Mouse (Mus musculus): Measurements from ENCODE around the gene Tspyl3. TPM values are rescaled to one million over a fixed set of nuclear protein-coding genes. Genes with fewer than 3 reads are reported as not detected.

Tspyl3 gene
- polyA plus RNA-seq, 1 experiment from 2014 or later: 9.7 TPM

- DNase-seq (ENCODE audit: low spot score): no peak
- Histone ChIP-seq H3K9me3 (no peaks in the 10 kb centered on the region), H3K27me3 (ENCODE audit: insufficient read depth, poor library complexity, severe bottlenecking) (no peaks in the 10 kb centered on the region), H3K4me3 (no peak overlapping the region), H3K27ac (no peak overlapping the region), H3K4me1 (replicated peaks) (no peaks in the 10 kb centered on the region), H3K36me3 (peaks cover 100% of the 10 kb centered on the region)
- 95% methylated on average over 2 of the region's 2 CpGs for WGBS
These were observed 37.4 kb downstream of the Tspyl3 start for GRCm38 (mm10) chr2:153187848-153188247.

GRCm38 (mm10) chr2:153186176-153186591 is 39.1 kb downstream of the Tspyl3 start:
- Histone ChIP-seq H3K27me3 (ENCODE audit: insufficient read depth, poor library complexity, severe bottlenecking) (no peaks in the 10 kb centered on the region), H3K27ac (no peak overlapping the region), H3K36me3 (peaks cover 100% of the 10 kb centered on the region), H3K9me3 (no peaks in the 10 kb centered on the region), H3K4me1 (replicated peaks) (no peaks in the 10 kb centered on the region), H3K4me3 (no peak overlapping the region)
- whole genome bisulfite sequencing: 92% methylated on average over 2 of the region's 2 CpGs
- DNase-seq (ENCODE audit: low spot score): no peak

- Histone ChIP-seq H3K9me3 (no peaks in the 10 kb centered on the region), H3K27me3 (ENCODE audit: insufficient read depth, poor library complexity, severe bottlenecking) (no peaks in the 10 kb centered on the region), H3K4me1 (replicated peaks) (peaks cover 6% of the 10 kb centered on the region; the same call in 1 of the 2 replicates), H3K4me3 (no peak overlapping the region), H3K27ac (no peak overlapping the region), H3K36me3 (peaks cover 66% of the 10 kb centered on the region)
- DNase-seq (ENCODE audit: low spot score): no peak
- 90% methylated on average over 3 of the region's 3 CpGs for WGBS
These were observed 45.3 kb downstream of the Tspyl3 start for GRCm38 (mm10) chr2:153179961-153180360.

- Histone ChIP-seq H3K4me1 (replicated peaks) (peaks cover 6% of the 10 kb centered on the region; the same call in 1 of the 2 replicates), H3K27ac (no peak overlapping the region), H3K36me3 (peaks cover 59% of the 10 kb centered on the region), H3K4me3 (no peak overlapping the region), H3K9me3 (no peaks in the 10 kb centered on the region), H3K27me3 (ENCODE audit: insufficient read depth, poor library complexity, severe bottlenecking) (no peaks in the 10 kb centered on the region)
- WGBS: 86% methylated on average over 10 of the region's 10 CpGs
- no peak for DNase-seq (ENCODE audit: low spot score)
These were observed 45.9 kb downstream of the Tspyl3 start for GRCm38 (mm10) chr2:153179126-153179860.

GRCm38 (mm10) chr2:153177188-153177587 is 48.1 kb downstream of the Tspyl3 start:
- Histone ChIP-seq H3K9me3 (no peaks in the 10 kb centered on the region), H3K36me3 (peaks cover 38% of the 10 kb centered on the region), H3K4me3 (no peak overlapping the region), H3K4me1 (replicated peaks) (peaks cover 6% of the 10 kb centered on the region; the same call in 1 of the 2 replicates), H3K27ac (no peak overlapping the region), H3K27me3 (ENCODE audit: insufficient read depth, poor library complexity, severe bottlenecking) (no peaks in the 10 kb centered on the region)
- no peak for DNase-seq (ENCODE audit: low spot score)
- WGBS: 96% methylated on average over 3 of the region's 3 CpGs

- H3K4me3 ChIP-seq: no peak overlapping the region
- H3K27ac ChIP-seq: no peak overlapping the region
- DNase-seq (ENCODE audit: low spot score): no peak
- H3K27me3 ChIP-seq (ENCODE audit: insufficient read depth, poor library complexity, severe bottlenecking): no peaks in the 10 kb centered on the region
- WGBS: 72% methylated on average over 8 of the region's 8 CpGs
- no peaks in the 10 kb centered on the region for H3K9me3 ChIP-seq
- H3K4me1 ChIP-seq (replicated peaks): peaks cover 6% of the 10 kb centered on the region; the same call in 1 of the 2 replicates
- peaks cover 38% of the 10 kb centered on the region for H3K36me3 ChIP-seq
These were observed 49.2 kb downstream of the Tspyl3 start for GRCm38 (mm10) chr2:153175995-153176570.

Other genes starting within 250 kb of the Tspyl3 start
- gene Pdrg1, start 210.0 kb downstream of the Tspyl3 start, polyA plus RNA-seq (2016; fragmentation: Nextera tagmentation; extraction: Ambion mirVana): 110 and 120 TPM in 2 replicates
- 0.73 and 1.1 TPM in 2 replicates for gene Xkr7, start 193.6 kb downstream of the Tspyl3 start, polyA plus RNA-seq (2016; fragmentation: Nextera tagmentation; extraction: Ambion mirVana)
- gene Ccm2l, start 159.5 kb downstream of the Tspyl3 start, polyA plus RNA-seq (2016; fragmentation: Nextera tagmentation; extraction: Ambion mirVana): 1.3 and 1.8 TPM in 2 replicates
- 1.4 and 2.7 TPM in 2 replicates for gene Hck, start 117.0 kb downstream of the Tspyl3 start, polyA plus RNA-seq (2016; fragmentation: Nextera tagmentation; extraction: Ambion mirVana)
- gene Tm9sf4, start 64.1 kb downstream of the Tspyl3 start, polyA plus RNA-seq (2016; fragmentation: Nextera tagmentation; extraction: Ambion mirVana): 74.5 and 80.5 TPM in 2 replicates
- 22.5 and 25.9 TPM in 2 replicates for gene Plagl2, start 16.0 kb upstream of the Tspyl3 start, polyA plus RNA-seq (2016; fragmentation: Nextera tagmentation; extraction: Ambion mirVana)
- gene Pofut1, start 16.1 kb upstream of the Tspyl3 start, polyA plus RNA-seq (2016; fragmentation: Nextera tagmentation; extraction: Ambion mirVana): 5.3 and 5.5 TPM in 2 replicates
- 7.3 and 9.3 TPM in 2 replicates for gene Kif3b, start 66.0 kb upstream of the Tspyl3 start, polyA plus RNA-seq (2016; fragmentation: Nextera tagmentation; extraction: Ambion mirVana)
- 11.7 and 13.4 TPM in 2 replicates for gene Asxl1, start 120.4 kb upstream of the Tspyl3 start, polyA plus RNA-seq (2016; fragmentation: Nextera tagmentation; extraction: Ambion mirVana)

All from hindbrain, embryonic 10.5 days (tissue).